Mouse (Mus musculus): ENCODE data around the gene Ugt1a8. TPM values are rescaled to one million over a fixed set of nuclear protein-coding genes. Genes with fewer than 3 reads are reported as not detected.

Gene Ugt1a8
- total and polyA plus RNA-seq, 2 experiments from 2014 or later = not detected

DNA sequence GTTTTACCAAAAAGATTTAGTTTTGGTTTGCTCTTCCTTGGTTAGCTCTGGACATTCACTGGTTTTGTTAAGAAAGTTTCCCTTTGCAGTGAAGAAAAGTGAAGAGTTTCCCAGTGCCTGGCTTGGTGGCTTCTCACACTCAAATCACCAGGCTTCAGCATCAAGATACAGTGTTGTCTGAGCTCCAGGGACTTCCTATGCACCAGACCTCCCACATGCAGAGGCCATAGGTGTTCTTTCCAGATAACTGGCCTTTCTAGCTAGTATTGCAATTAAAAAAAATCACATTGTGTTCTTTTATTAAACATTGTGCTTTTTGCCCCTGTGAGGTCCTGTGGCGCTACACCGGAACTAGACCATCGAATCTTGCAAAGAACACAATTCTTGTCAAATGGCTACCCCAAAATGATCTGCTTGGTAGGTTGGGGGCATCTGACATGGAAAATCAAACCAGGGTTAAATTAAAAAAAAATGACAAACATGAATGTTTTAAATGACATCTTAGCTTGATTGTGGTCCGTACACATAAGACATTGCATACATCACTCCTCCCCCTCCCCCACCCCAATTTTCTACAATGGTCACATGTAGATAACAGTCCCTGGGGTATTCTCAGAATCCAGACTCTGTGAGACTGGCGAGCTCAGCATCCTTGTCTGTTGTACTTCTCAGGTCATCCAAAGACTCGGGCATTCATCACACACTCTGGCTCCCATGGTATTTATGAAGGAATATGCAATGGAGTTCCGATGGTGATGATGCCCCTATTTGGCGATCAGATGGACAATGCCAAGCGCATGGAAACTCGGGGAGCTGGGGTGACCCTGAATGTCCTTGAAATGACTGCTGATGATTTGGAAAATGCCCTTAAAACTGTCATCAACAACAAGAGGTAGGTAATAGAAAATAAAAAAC lies 128.1 kb downstream of the Ugt1a8 start:
- 70% methylated on average over 10 of the region's 10 CpGs for WGBS
- ATAC-seq = no peak

DNA sequence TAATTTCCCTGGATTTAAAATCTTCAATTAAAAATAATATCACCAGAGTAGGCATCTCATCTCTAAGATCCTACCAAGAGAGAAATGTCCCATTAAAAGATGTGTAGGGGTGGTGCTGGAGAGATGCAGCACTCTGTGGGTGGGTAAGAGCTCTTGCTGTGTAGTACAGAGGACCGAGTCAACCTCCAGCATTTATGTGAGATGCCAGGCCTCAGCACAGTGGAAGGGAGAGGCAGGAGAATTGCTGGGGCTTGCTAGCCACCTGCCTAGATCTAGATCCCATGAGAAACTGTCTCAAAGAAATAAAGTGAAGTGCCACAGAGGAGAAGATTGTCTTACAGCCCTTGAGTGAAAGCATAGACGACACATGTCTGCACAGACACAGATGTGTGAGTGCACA lies 128.9 kb downstream of the Ugt1a8 start:
- Histone ChIP-seq H3K9me3 (ENCODE audit: low read length) (peaks cover 58% of the 10 kb centered on the region), H3K4me1 (ENCODE audit: insufficient read depth, low read length) (no peaks in the 10 kb centered on the region), H3K27me3 (ENCODE audit: insufficient read depth, low read length) (no peaks in the 10 kb centered on the region), H3K27ac (no peak overlapping the region), H3K4me3 (ENCODE audit: low read length) (no peak overlapping the region), H3K36me3 (ENCODE audit: insufficient read depth, low read length) (no peaks in the 10 kb centered on the region), H3K4me2 (ENCODE audit: low read depth, low read length) (no peak overlapping the region), H3K9ac (replicated peaks; ENCODE audit: low read length) (no peak overlapping the region)
- TF ChIP-seq CTCF (IDR thresholded peaks at IDR 0.05; ENCODE audit: low read depth) = no peak
- WGBS = 59% methylated on average over 2 of the region's 2 CpGs
- no peak for ATAC-seq
- peak; percentile 10 for DNase-seq (ENCODE audit: low spot score)

More for the DNA sequence above, 128.1 kb downstream of the Ugt1a8 start:
- H3K4me2 ChIP-seq (ENCODE audit: low read depth, low read length) = no peak overlapping the region
- no peak overlapping the region for H3K4me3 ChIP-seq (ENCODE audit: low read length)
- no peaks in the 10 kb centered on the region for H3K36me3 ChIP-seq (ENCODE audit: insufficient read depth, low read length)
- no peaks in the 10 kb centered on the region for H3K4me1 ChIP-seq (ENCODE audit: insufficient read depth, low read length)
- H3K27ac ChIP-seq = no peak overlapping the region
- H3K9me3 ChIP-seq (ENCODE audit: low read length) = peaks cover 61% of the 10 kb centered on the region
- no peak overlapping the region for H3K9ac ChIP-seq (replicated peaks; ENCODE audit: low read length)
- DNase-seq (ENCODE audit: low spot score) = peak; percentile 11
- TF ChIP-seq CTCF (IDR thresholded peaks at IDR 0.05; ENCODE audit: low read depth) = no peak
- H3K27me3 ChIP-seq (ENCODE audit: insufficient read depth, low read length) = no peaks in the 10 kb centered on the region

DNA sequence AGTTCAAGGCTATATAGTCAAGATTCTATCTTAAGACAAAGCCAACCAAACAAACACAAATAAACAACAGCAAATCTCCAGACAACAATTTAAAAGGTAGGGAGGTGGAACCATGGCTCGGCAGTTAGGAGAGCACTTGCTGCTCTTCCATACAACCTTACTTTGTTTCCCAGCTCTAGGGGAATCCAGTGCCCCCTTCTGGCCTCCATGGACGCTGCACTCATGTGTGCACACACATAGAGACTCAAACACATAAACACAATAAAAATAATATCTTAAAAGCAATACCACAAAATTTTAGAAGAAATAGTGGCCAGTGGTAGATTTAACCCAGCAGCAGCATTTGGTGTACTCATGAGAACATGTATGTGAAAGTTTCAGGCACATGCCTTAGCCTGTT lies 129.5 kb downstream of the Ugt1a8 start:
- TF ChIP-seq CTCF (IDR thresholded peaks at IDR 0.05; ENCODE audit: low read depth) = peak; percentile 13; the same call in 1 of the 2 replicates
- H3K9me3 ChIP-seq (ENCODE audit: low read length) = peaks cover 54% of the 10 kb centered on the region
- DNase-seq (ENCODE audit: low spot score) = no peak
- no peak overlapping the region for H3K4me3 ChIP-seq (ENCODE audit: low read length)
- WGBS = 55% methylated on average over 2 of the region's 2 CpGs
- H3K36me3 ChIP-seq (ENCODE audit: insufficient read depth, low read length) = no peaks in the 10 kb centered on the region
- H3K4me2 ChIP-seq (ENCODE audit: low read depth, low read length) = no peak overlapping the region
- no peak for ATAC-seq
- H3K27me3 ChIP-seq (ENCODE audit: insufficient read depth, low read length) = no peaks in the 10 kb centered on the region
- no peaks in the 10 kb centered on the region for H3K4me1 ChIP-seq (ENCODE audit: insufficient read depth, low read length)
- H3K27ac ChIP-seq = no peak overlapping the region
- no peak overlapping the region for H3K9ac ChIP-seq (replicated peaks; ENCODE audit: low read length)

DNA sequence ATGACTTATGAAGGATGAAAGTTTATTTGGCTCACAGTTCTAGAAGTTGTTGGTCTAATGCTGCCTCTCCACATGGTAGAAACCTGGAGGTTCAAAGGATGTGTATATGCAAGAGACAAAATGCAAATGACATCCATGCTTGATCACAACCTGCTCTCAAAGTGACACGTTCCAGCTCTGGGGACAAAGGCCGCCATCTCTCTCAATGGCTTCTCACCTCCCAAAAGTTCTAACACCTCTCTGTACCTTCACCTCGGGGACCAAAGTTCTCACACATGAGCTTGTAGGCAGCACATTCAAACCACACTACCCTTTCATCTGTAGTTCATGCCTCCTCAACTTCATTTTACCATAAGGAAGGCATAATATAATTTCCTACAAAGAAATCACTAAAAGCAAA lies 130.0 kb downstream of the Ugt1a8 start:
- peak; percentile 10 for DNase-seq (ENCODE audit: low spot score)
- ATAC-seq = no peak
- Histone ChIP-seq H3K9me3 (ENCODE audit: low read length) (peaks cover 52% of the 10 kb centered on the region), H3K4me3 (ENCODE audit: low read length) (no peak overlapping the region), H3K4me2 (ENCODE audit: low read depth, low read length) (no peak overlapping the region), H3K27ac (no peak overlapping the region), H3K9ac (replicated peaks; ENCODE audit: low read length) (no peak overlapping the region), H3K4me1 (ENCODE audit: insufficient read depth, low read length) (no peaks in the 10 kb centered on the region), H3K36me3 (ENCODE audit: insufficient read depth, low read length) (no peaks in the 10 kb centered on the region), H3K27me3 (ENCODE audit: insufficient read depth, low read length) (no peaks in the 10 kb centered on the region)
- 46% methylated on average over 3 of the region's 3 CpGs for WGBS
- TF ChIP-seq CTCF (IDR thresholded peaks at IDR 0.05; ENCODE audit: low read depth) = no peak

DNA sequence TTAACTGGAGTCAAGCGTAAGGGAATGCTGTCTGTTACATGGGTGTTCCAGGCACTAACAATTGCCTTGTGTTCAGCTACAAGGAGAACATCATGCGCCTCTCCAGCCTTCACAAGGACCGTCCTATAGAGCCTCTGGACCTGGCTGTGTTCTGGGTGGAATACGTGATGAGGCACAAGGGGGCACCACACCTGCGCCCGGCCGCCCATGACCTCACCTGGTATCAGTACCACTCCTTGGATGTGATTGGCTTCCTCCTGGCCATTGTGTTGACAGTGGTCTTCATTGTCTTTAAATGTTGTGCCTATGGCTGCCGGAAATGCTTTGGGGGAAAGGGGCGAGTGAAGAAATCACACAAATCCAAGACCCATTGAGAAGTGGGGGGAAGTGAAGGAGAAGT lies 130.4 kb downstream of the Ugt1a8 start:
- no peak for DNase-seq (ENCODE audit: low spot score)
- no peaks in the 10 kb centered on the region for H3K36me3 ChIP-seq (ENCODE audit: insufficient read depth, low read length)
- H3K27ac ChIP-seq = no peak overlapping the region
- no peak overlapping the region for H3K9ac ChIP-seq (replicated peaks; ENCODE audit: low read length)
- peaks cover 47% of the 10 kb centered on the region for H3K9me3 ChIP-seq (ENCODE audit: low read length)
- H3K4me1 ChIP-seq (ENCODE audit: insufficient read depth, low read length) = no peaks in the 10 kb centered on the region
- no peak overlapping the region for H3K4me3 ChIP-seq (ENCODE audit: low read length)
- ATAC-seq = no peak
- H3K4me2 ChIP-seq (ENCODE audit: low read depth, low read length) = no peak overlapping the region
- H3K27me3 ChIP-seq (ENCODE audit: insufficient read depth, low read length) = no peaks in the 10 kb centered on the region
- TF ChIP-seq CTCF (IDR thresholded peaks at IDR 0.05; ENCODE audit: low read depth) = no peak
- 75% methylated on average over 9 of the region's 9 CpGs for WGBS

DNA sequence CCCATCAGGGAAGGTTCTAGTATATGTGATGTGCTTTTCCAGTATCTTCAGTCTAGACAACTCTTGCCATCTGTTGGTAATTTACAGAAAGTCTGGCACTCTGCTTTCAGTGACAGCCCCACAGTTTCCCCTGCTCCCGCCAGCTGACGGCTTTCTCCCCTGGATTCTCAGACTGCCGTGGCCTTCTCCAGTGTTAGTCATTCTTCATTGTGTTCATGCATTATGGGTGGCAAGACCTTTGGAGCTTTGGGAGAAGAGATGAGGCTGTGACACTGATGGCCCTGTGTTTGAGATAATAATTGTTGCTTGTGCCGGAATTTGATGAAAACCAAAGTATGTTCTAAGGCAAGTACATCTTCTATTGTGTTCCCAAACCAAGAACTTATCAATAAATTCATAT lies 131.0 kb downstream of the Ugt1a8 start:
- no peaks in the 10 kb centered on the region for H3K36me3 ChIP-seq (ENCODE audit: insufficient read depth, low read length)
- WGBS = 49% methylated on average over 4 of the region's 4 CpGs
- no peak overlapping the region for H3K4me2 ChIP-seq (ENCODE audit: low read depth, low read length)
- peaks cover 42% of the 10 kb centered on the region for H3K9me3 ChIP-seq (ENCODE audit: low read length)
- no peak for TF ChIP-seq CTCF (IDR thresholded peaks at IDR 0.05; ENCODE audit: low read depth)
- ATAC-seq (no peak), DNase-seq (ENCODE audit: low spot score) (no peak)
- no peak overlapping the region for H3K27ac ChIP-seq
- no peak overlapping the region for H3K9ac ChIP-seq (replicated peaks; ENCODE audit: low read length)
- no peaks in the 10 kb centered on the region for H3K27me3 ChIP-seq (ENCODE audit: insufficient read depth, low read length)
- no peak overlapping the region for H3K4me3 ChIP-seq (ENCODE audit: low read length)
- H3K4me1 ChIP-seq (ENCODE audit: insufficient read depth, low read length) = no peaks in the 10 kb centered on the region

DNA sequence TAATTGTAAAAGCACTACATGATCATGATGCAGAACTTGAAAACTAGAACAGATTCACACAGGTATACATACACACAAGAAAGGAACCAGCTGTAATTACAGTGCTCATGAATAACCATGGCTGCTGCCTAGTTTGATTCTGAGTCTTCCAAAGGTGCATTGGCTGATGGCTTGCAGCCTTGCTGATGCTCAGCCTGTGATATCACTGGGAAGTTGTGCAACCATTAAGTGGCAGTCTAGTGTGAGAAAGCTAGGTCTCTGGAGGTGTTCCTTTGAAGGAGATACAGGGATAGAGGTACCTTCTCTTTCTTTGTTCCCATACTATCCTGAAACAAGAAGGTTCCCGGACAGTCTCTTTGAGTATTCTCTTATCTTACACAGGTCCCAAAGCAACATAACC lies 131.4 kb downstream of the Ugt1a8 start:
- Histone ChIP-seq H3K4me1 (ENCODE audit: insufficient read depth, low read length) (no peaks in the 10 kb centered on the region), H3K9ac (replicated peaks; ENCODE audit: low read length) (no peak overlapping the region), H3K4me3 (ENCODE audit: low read length) (no peak overlapping the region), H3K9me3 (ENCODE audit: low read length) (peaks cover 37% of the 10 kb centered on the region), H3K4me2 (ENCODE audit: low read depth, low read length) (no peak overlapping the region), H3K27me3 (ENCODE audit: insufficient read depth, low read length) (no peaks in the 10 kb centered on the region), H3K27ac (no peak overlapping the region), H3K36me3 (ENCODE audit: insufficient read depth, low read length) (no peaks in the 10 kb centered on the region)
- ATAC-seq (no peak), DNase-seq (ENCODE audit: low spot score) (no peak)
- no peak for TF ChIP-seq CTCF (IDR thresholded peaks at IDR 0.05; ENCODE audit: low read depth)
- WGBS = 20% methylated on average over 1 of the region's 1 CpGs

All from hindbrain, postnatal 0 days (tissue).